Mouse (Mus musculus) frontal cortex, postnatal 10 days (tissue): ENCODE data around the gene Lefty2.
"Not testable (repeated sequence)": the region's sequence is repeated elsewhere in the genome, so short reads cannot be mapped to it uniquely, and the experiment has no call there.

ENCODE experiments used
- DNase-seq, 2 experiments: peaks; one replicate each; pipeline ENCODE4 v3.0.0; 2022; ENCODE audit warnings: low spot score in 2 of 2, mixed read lengths in 1 of 2

Lefty2 gene

DNA sequence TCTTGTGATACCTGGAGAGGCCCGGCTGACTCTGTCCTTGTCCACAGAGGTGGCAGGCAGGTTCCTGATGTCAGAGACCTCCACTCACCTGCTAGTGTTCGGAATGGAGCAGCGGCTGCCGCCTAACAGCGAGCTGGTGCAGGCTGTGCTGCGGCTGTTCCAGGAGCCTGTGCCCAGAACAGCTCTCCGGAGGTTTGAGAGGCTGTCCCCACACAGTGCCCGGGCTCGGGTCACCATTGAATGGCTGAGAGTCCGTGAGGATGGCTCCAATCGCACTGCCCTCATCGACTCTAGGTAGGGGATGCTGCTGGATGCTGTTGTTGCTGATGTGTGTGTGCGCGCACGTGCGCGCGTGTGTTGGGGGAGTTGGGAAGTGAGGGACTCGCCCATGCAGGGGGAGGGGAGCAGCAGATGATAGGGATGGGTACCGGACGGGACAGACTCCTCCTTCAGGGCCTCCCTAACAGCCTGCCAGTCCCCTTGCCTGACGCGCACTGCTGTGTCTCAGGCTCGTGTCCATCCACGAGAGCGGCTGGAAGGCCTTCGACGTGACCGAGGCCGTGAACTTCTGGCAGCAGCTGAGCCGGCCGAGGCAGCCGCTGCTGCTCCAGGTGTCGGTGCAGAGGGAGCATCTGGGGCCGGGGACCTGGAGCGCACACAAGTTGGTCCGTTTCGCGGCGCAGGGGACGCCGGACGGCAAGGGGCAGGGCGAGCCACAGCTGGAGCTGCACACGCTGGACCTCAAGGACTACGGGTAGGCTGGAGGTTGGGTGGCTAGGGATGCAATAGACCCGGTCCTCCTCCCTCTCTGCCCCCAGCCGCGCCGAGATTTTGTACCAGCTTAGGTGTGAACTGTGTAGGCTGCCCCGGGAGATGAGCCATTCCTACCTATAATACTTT, 1.4 kb downstream of the Lefty2 start:
- not testable (repeated sequence) for DNase-seq

GRCm38 (mm10) chr1:180901107-180901506, 8.2 kb downstream of the Lefty2 start:
- no peak for DNase-seq

DNA sequence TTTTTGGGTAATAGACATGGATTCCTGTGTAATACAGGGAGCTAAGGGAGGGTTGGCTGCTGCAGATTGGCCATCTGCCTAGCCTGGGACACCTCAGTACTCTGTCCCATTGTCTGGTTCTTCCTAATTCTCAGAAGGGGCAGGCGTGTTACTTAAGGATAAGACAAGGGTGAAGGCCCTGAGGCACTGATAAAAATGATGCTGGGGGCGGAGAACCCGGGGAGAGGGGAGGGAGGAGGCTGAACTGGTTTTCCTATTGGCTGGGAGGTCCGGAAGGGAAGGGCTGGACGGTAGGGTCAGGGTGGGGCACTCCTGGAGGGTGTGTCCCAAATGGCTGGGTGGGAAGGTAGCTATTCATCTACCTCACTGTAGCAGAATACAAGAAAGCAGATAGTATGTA, 10.0 kb downstream of the Lefty2 start:
- no peak for DNase-seq

GRCm38 (mm10) chr1:180903666-180904038, 10.7 kb downstream of the Lefty2 start:
- no peak for DNase-seq

- peak; percentile 90 to 94 for DNase-seq
Observed at GRCm38 (mm10) chr1:180904039-180904814, 11.3 kb downstream of the Lefty2 start, which contains the start of gene Pycr2. TSS of gene Pycr2 (plus strand) at chr1:180904293.

- no peak for DNase-seq
Observed at GRCm38 (mm10) chr1:180904815-180905080, 11.8 kb downstream of the Lefty2 start.

DNA sequence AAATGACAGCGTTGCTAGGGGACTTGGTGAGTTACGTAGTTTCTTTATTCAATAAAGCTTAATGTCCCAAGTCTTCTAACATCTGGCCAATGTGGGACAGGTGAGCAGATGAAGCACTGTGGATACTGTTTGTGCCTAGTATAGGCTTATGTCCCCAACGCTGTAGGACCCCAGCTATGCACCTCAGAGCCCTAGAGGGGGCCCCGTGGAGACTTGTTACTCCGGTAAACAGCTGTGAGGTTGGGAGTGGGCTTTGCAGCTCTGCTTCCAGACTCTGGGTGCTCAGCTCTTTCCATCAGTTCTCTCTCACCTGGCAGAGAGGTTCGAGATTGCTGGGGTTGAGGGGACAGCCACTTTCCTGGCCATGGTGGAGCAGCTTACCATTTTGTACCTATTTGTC, 12.4 kb downstream of the Lefty2 start:
- DNase-seq: no peak

- no peak for DNase-seq
Observed at GRCm38 (mm10) chr1:180905876-180906275, 13.0 kb downstream of the Lefty2 start.

- DNase-seq: no peak
Observed at GRCm38 (mm10) chr1:180906461-180907147, 13.7 kb downstream of the Lefty2 start.

- DNase-seq: no peak
Observed at GRCm38 (mm10) chr1:180911138-180911537, 18.2 kb downstream of the Lefty2 start.

- DNase-seq: no peak
Observed at GRCm38 (mm10) chr1:180911653-180912287, 18.9 kb downstream of the Lefty2 start.

DNA sequence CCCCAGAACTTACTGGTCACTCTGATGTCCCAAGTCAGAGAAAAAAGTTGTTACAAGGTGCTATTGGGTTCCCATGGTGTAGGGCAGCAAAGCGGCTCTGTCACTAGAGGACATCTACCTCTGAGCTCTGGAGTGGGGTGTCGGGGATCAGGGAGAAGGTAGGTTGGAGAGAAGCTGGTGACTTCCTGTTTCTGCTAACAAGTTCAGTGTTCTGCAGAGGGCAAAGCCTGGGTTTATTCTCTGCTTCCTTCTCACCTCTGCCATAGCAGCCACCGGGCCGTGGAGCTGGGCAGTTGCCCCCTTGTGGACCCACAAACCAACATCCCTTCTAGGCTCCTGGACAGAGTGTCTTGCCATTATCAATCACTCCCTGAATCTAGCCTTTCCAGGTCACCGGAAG, 19.9 kb downstream of the Lefty2 start:
- DNase-seq: no peak

DNA sequence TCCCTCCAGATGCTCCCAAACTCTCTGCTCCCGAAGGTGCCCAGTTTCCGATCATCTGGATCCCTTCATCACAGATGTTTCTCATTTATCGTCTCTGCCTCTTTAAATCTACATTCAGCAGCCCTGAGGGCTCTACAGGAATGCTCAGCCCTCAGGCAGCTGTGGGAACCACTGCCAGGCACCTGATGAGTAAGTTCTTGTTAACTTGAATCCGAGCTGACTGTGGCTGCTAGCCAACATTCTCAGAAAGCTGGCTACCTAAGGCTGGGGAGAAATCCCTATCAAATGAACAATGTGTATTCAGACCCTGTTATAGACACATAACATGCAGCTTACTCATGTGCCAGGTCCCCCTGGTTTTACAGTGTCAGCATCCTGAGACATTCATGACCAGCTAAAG, 20.9 kb downstream of the Lefty2 start:
- no peak for DNase-seq

- no peak for DNase-seq
Observed at GRCm38 (mm10) chr1:180916425-180916824, 23.5 kb downstream of the Lefty2 start.

GRCm38 (mm10) chr1:180917053-180917452, 24.1 kb downstream of the Lefty2 start:
- no peak for DNase-seq

DNA sequence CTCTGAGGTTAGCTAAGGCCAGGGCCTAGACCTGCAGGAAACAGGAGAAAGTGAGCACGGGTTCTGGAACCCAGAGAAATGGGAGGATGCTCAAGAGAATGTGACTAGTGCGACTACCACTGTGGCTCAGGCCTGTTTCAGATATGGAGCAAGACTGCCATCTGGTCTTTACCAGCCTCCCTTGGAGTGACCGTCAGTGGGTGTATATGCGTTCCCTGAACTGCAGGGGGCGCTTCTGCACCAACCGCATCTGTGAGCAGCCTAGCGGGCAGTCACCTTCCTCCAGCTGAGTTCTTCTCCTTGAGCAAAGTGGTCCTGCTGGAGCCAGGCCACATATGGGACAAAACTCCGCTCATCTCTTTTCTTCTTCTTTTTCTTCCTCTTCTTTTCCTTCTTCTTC, 26.8 kb downstream of the Lefty2 start:
- DNase-seq: no peak

DNA sequence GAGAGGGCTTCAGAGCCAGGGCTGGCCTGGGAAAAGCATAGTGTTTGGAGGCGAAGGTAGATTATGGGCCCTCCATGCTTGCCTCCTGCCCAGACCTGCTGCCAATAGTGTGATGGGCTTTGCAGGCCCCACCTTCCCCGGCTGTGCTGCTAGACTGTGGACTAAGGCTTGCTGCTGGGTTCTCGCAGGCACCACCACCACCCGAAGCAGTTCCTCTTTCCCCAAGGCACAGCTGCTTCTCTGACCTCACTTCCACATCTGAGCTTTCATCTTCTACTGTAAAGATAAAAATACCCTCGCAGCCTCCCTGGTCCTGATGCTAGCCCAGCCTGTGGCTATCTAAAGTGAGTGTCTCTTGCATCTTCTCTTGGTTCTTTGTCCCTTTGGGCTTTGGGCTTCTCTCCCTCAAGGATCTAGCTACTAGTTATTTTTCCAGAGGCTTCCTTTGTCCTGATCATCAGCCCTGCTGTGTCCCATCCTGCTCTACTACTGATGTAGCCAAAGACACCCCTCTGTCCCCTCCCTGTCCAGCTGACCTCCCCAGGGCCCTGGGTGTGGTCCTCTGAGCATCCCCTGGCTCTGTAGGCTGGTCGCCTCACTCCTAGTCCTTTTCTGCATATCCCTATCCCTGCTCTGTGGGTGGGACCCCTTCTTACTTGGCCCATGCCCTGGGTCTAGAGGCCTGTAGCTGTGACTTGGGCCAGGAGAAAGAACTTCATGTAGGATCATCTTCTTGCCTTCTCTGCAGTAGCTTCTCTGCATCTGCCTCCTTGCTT, 29.6 kb downstream of the Lefty2 start:
- DNase-seq: no peak

GRCm38 (mm10) chr1:180924737-180925136, 31.8 kb downstream of the Lefty2 start:
- DNase-seq: no peak

DNA sequence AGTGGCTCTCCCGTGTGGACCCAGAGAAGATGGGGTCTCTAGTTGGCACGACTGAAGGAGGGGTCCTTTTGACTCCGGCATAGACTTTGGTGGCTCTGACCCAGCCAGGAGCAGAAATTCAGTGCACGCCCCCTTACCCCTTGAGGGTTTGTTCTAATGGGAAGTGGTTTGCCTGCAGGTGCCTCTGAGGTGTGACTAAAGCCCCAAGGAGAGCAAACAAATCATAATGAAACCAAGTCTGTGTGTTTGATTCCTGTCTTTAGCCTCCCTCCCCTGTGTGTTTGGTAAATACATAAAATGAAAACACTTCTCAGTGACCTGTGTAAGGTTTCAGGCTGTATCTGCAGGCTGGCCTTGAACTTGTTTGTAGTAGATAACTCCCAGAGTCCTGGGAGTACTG, 33.4 kb downstream of the Lefty2 start:
- no peak for DNase-seq

DNA sequence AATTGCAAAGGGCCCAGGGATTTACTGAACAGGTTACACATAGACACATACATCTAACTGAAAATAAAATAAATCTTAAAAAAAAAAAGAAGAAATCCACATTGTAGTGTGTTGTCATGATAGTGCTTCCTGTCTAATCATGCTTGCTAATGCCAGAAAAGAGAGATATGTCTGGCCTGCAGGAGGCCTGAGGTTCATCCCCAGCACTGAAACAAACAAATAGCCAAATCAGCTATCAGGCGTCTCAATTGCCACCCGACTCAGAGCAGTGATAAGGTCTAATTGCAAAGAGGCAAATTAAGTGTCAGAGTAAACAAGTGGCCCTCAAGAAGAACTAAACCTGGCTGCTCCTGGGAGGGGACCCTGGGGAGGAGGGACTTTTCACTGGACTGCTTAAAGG, 36.7 kb downstream of the Lefty2 start:
- DNase-seq: no peak

- DNase-seq: no peak
Observed at GRCm38 (mm10) chr1:180931106-180931505, 38.2 kb downstream of the Lefty2 start.
